Mouse (Mus musculus) neural tube, embryonic 14.5 days (tissue): Measurements from ENCODE around the gene Ston2. TPM values are rescaled to one million over a fixed set of nuclear protein-coding genes. Genes with fewer than 3 reads are reported as not detected.
A peak's percentile ranks its signal among the peaks of the same experiment; 100 is the strongest.
"Not testable (repeated sequence)": the region's sequence is repeated elsewhere in the genome, so short reads cannot be mapped to it uniquely, and the experiment has no call there.

Experiments
- ATAC-seq: fragments of 200-750 bp; cut with Nextera tagmentation; 2 replicates; pipeline ENCODE4 v1.8.0; 2017; ENCODE audit warnings: low read depth, mild to moderate bottlenecking, moderate TSS enrichment, moderate library complexity
- H3K27ac ChIP-seq: fragments of 300-500 bp; sonication (generic); 2 replicates; pipeline ENCODE4 v1.5.1; 2014; ENCODE audit warnings: low read depth, mild to moderate bottlenecking, control low read depth, low read length, moderate library complexity, mixed read lengths
- H3K27me3 ChIP-seq: fragments of 300-500 bp; sonication (generic); 2 replicates; pipeline ENCODE4 v1.6.1; 2014; ENCODE audit warnings: low read length; ENCODE audit not compliant: control insufficient read depth, insufficient read depth
- H3K36me3 ChIP-seq: fragments of 300-500 bp; sonication (generic); 2 replicates; pipeline ENCODE4 v1.6.1; 2014; ENCODE audit warnings: low read length, mixed read lengths; ENCODE audit not compliant: control insufficient read depth, insufficient read depth
- H3K4me1 ChIP-seq: fragments of 300-500 bp; sonication (generic); 2 replicates; pipeline ENCODE4 v1.6.1; 2014; ENCODE audit warnings: low read length; ENCODE audit not compliant: control insufficient read depth, insufficient read depth
- H3K4me2 ChIP-seq: fragments of 300-500 bp; sonication (generic); 2 replicates; pipeline ENCODE4 v1.6.1; 2014; ENCODE audit warnings: mild to moderate bottlenecking, low read depth, low read length, control low read depth
- H3K4me3 ChIP-seq: fragments of 300-500 bp; sonication (generic); 2 replicates; pipeline ENCODE4 v1.5.1; 2014; ENCODE audit warnings: low read depth, low read length, control low read depth, mixed read lengths
- H3K9ac ChIP-seq: fragments of 300-500 bp; sonication (generic); replicated peaks from 2 replicates; pipeline ENCODE4 v1.6.1; 2014; ENCODE audit warnings: low read depth, mild to moderate bottlenecking, control low read depth, low read length, mixed read lengths
- H3K9me3 ChIP-seq: fragments of 300-500 bp; sonication (generic); 2 replicates; pipeline ENCODE4 v1.6.1; 2016; ENCODE audit warnings: low read length; ENCODE audit not compliant: control insufficient read depth
- WGBS: fragments of 180-500 bp; shearing (Covaris S2); extraction: QIAGEN DNeasy Blood & Tissue Kit; methylation state at CpG from one replicate; pipeline ENCODE4 v1.1.7; 2014; 5-methylcytosine and 5-hydroxymethylcytosine counted together
- polyA plus RNA-seq: library from polyadenylated mRNA; unstranded; fragments of >200 nt; fragmentation: Nextera tagmentation; extraction: Ambion mirVana; gene quantifications from 2 replicates; pipeline ENCODE4 v1.2.1, GENCODE M21; 2014

Ston2 gene
- polyA plus RNA-seq, 1 experiment from 2014 or later: 11.6 TPM

- Histone ChIP-seq H3K27ac (no peak overlapping the region), H3K4me3 (no peak overlapping the region), H3K9me3 (no peaks in the 10 kb centered on the region), H3K4me1 (no peaks in the 10 kb centered on the region), H3K27me3 (no peaks in the 10 kb centered on the region), H3K4me2 (no peak overlapping the region), H3K36me3 (no peaks in the 10 kb centered on the region), H3K9ac (no peak overlapping the region)
- peak; percentile 34; the same call in 1 of the 2 replicates for ATAC-seq
- 85% methylated on average over 6 of the region's 6 CpGs for WGBS
Measured at GRCm38 (mm10) chr12:91798720-91799378, 10.7 kb upstream of the Ston2 start.

GRCm38 (mm10) chr12:91796774-91797173 is 8.6 kb upstream of the Ston2 start:
- Histone ChIP-seq H3K27me3 (no peaks in the 10 kb centered on the region), H3K9ac (no peak overlapping the region), H3K4me3 (no peak overlapping the region), H3K4me2 (no peak overlapping the region), H3K9me3 (no peaks in the 10 kb centered on the region), H3K36me3 (no peaks in the 10 kb centered on the region), H3K4me1 (no peaks in the 10 kb centered on the region), H3K27ac (no peak overlapping the region)
- no peak for ATAC-seq
- 85% methylated on average over 4 of the region's 4 CpGs for WGBS

DNA sequence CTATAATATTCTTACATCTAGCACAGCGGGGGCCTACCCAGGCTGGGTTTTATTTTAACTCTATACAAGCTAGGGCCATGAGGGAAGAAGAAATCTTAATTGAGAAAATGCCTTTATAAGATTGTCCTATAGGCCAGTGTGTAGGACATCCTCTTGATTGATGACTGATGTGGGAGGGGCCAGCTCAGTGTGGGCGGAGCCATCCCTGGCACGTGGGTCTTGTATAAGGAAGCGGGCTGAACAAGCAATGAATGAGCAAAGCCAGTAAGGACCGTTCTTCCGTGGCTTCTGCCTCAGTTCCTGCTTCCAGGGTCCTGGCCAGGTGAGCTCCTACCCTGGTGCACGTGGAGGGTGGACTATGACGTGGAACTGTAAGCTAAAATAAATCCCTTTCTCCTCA is 5.1 kb upstream of the Ston2 start:
- Histone ChIP-seq H3K36me3 (no peaks in the 10 kb centered on the region), H3K9me3 (no peaks in the 10 kb centered on the region), H3K4me3 (no peak overlapping the region), H3K27me3 (no peaks in the 10 kb centered on the region), H3K4me1 (no peaks in the 10 kb centered on the region), H3K4me2 (no peak overlapping the region), H3K9ac (no peak overlapping the region), H3K27ac (no peak overlapping the region)
- WGBS: 74% methylated on average over 8 of the region's 8 CpGs
- no peak for ATAC-seq

DNA sequence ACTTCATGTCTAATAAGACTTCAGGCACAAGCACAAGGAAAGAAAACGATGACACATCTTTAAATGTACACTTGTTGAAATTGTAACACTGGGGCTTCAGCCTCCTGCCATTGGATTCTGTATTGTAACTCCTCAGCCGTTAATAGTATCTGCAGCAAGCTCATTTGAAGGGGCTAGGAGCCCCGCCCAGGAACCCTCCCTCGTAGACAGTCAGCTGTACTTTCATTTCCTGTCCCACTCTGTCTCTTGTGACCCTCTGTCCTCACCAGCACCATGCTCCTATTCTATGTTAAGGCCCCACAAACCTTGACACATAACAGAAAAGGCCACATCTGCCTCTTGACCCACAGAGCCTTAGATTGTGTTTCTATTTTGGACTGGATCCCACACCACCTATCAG is 3.6 kb upstream of the Ston2 start:
- Histone ChIP-seq H3K27ac (no peak overlapping the region), H3K4me3 (no peak overlapping the region), H3K9ac (no peak overlapping the region), H3K27me3 (no peaks in the 10 kb centered on the region), H3K36me3 (no peaks in the 10 kb centered on the region), H3K9me3 (no peaks in the 10 kb centered on the region), H3K4me1 (no peaks in the 10 kb centered on the region), H3K4me2 (no peak overlapping the region)
- ATAC-seq: no peak
- WGBS: 73% methylated on average over 4 of the region's 4 CpGs

- peak; percentile 41; the same call in 1 of the 2 replicates for ATAC-seq
- Histone ChIP-seq H3K9me3 (no peaks in the 10 kb centered on the region), H3K4me2 (no peak overlapping the region), H3K4me3 (no peak overlapping the region), H3K27me3 (no peaks in the 10 kb centered on the region), H3K27ac (no peak overlapping the region), H3K4me1 (no peaks in the 10 kb centered on the region), H3K9ac (no peak overlapping the region), H3K36me3 (no peaks in the 10 kb centered on the region)
- 55% methylated on average over 6 of the region's 6 CpGs for WGBS
Measured at GRCm38 (mm10) chr12:91789801-91790200, 1.6 kb upstream of the Ston2 start.

- not testable (repeated sequence) for H3K9ac ChIP-seq, H3K36me3 ChIP-seq, H3K4me2 ChIP-seq, H3K27ac ChIP-seq, H3K27me3 ChIP-seq, H3K4me1 ChIP-seq, H3K4me3 ChIP-seq, ATAC-seq, H3K9me3 ChIP-seq
- WGBS: 70% methylated on average over 3 of the region's 3 CpGs
Measured at GRCm38 (mm10) chr12:91788446-91788845, 259 bp upstream of the Ston2 start.

- H3K9ac ChIP-seq: no peak overlapping the region
- H3K4me2 ChIP-seq: no peak overlapping the region
- no peaks in the 10 kb centered on the region for H3K4me1 ChIP-seq
- WGBS: 65% methylated on average over 10 of the region's 10 CpGs
- ATAC-seq: no peak
- no peak overlapping the region for H3K4me3 ChIP-seq
- H3K9me3 ChIP-seq: no peaks in the 10 kb centered on the region
- H3K27me3 ChIP-seq: no peaks in the 10 kb centered on the region
- no peak overlapping the region for H3K27ac ChIP-seq
- no peaks in the 10 kb centered on the region for H3K36me3 ChIP-seq
Measured at GRCm38 (mm10) chr12:91786355-91786754, 1.8 kb downstream of the Ston2 start.

DNA sequence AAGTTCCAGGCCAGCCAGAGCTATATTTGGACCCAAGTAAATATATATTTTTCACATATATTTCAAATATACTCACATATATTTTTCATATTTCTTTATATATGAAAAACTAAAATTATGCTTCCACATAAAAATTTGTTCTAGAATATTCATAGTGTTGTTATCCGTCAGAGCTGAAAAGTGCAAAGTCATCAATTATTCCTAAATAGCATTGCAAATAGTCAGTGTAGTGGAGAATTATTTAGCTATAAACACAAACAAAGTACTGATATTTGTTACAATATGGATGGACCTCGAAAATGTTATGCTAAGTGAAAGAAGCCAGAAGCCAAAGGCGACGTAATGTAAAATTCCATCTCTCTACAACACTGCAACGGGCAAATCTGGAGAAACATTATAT is 6.8 kb downstream of the Ston2 start:
- WGBS: 87% methylated on average over 5 of the region's 5 CpGs
- H3K27ac ChIP-seq: no peak overlapping the region
- H3K4me3 ChIP-seq: no peak overlapping the region
- no peaks in the 10 kb centered on the region for H3K9me3 ChIP-seq
- no peaks in the 10 kb centered on the region; the same call in 1 of the 2 replicates for H3K27me3 ChIP-seq
- no peak overlapping the region for H3K4me2 ChIP-seq
- H3K4me1 ChIP-seq: peaks cover 4% of the 10 kb centered on the region; the same call in 1 of the 2 replicates
- no peak overlapping the region for H3K9ac ChIP-seq
- no peaks in the 10 kb centered on the region for H3K36me3 ChIP-seq
- ATAC-seq: no peak

DNA sequence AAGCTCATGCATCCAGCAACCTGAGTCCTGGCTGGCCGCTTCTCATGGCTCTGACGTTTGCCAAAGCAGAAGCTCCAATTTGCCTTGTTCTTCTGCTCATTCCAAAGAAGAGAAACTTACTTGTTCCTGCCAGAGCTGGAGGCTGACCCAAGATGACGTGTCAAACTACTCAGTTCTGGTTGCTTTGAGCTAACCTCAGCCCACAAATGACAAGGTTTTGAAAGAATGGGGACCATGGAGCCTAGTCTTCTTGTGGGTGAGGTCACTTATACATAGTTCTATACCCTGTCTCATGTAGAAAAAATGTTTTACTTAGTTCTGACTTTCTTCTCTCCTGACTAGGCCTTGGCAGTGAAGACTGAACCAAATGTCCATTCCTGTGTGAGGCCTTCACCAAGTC is 7.7 kb downstream of the Ston2 start:
- H3K4me1 ChIP-seq: peaks cover 5% of the 10 kb centered on the region; the same call in 1 of the 2 replicates
- no peak for ATAC-seq
- H3K27ac ChIP-seq: no peak overlapping the region
- H3K4me3 ChIP-seq: no peak overlapping the region
- no peaks in the 10 kb centered on the region for H3K9me3 ChIP-seq
- WGBS: 88% methylated on average over 3 of the region's 3 CpGs
- no peak overlapping the region for H3K9ac ChIP-seq
- H3K27me3 ChIP-seq: no peaks in the 10 kb centered on the region; the same call in 1 of the 2 replicates
- H3K36me3 ChIP-seq: no peaks in the 10 kb centered on the region
- H3K4me2 ChIP-seq: no peak overlapping the region
